Comparison of ENCODE assay signal across 9 mouse cellular contexts in the genomic region with DNA sequence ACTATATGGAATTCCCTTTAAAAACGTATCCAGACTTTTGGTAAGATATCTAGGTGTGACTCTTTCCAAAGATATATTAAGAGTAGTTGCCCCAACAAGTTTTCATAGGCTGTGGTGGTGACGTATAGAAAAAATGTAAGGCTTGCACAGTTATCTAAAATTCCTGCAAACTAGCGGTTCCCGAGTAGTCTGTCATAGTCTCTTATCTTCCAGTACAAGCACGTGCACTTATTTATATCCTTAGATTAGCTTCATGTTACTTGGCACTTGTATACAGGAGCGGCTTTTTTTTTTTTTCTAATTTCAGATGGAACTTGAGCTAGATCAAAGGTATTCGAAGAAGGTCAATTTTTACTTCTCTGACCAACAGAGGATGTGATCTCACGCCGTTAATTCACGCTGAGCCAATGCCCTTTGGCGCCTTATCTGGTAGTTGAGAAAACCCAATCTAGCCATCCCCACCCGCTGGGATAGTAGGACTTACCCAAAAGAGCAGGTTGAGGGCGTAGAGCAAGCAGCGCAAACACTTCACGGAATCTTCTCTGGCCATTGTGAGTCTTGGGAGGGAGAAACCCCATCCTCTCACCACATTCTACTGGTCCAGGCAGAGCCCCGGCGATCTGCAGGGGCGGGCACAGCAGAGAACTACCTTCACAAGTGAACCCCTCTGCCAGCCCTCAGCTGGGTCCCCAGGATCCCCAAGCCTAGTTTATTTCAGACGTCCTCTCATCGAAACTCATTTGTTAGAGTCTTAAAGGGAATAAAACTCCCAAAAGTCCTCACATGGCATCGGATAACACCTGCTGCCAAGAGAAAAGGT. TPM values are rescaled to one million over a fixed set of nuclear protein-coding genes. Genes with fewer than 3 reads are reported as not detected.
DNase-seq lines count a peak whose midpoint lies in the region; ATAC-seq and TF ChIP-seq lines count a peak whose summit lies in the region.
"Had no signal": no experiment of that assay in that cellular context is flagged by ENCODE, and none has a peak within 500 bp of the region (broad histone marks: within the 10 kb centered on the region; RNA-seq: fewer than 3 reads in every experiment).

No protein-coding gene starts in this region.

- peaks cover 5% of the 10 kb centered on the region; the same call in 1 of the 2 replicates for H3K4me1 ChIP-seq in forebrain, embryonic 11.5 days (replicated peaks; ENCODE audit: control insufficient read depth, insufficient read depth, low read length)
- peaks cover 4% of the 10 kb centered on the region for H3K4me1 ChIP-seq in hindbrain, embryonic 16.5 days (ENCODE audit: control insufficient read depth, insufficient read depth, low read depth, low read length)
- peaks cover 13% of the 10 kb centered on the region for H3K4me1 ChIP-seq in liver, embryonic 12.5 days
- peaks cover 4% of the 10 kb centered on the region for H3K4me1 ChIP-seq in small intestine, adult 2 months (ENCODE audit: control insufficient read depth, insufficient read depth, insufficient read length, low read length)

- TF ChIP-seq CTCF in layer of hippocampus, adult 2 months (conservative IDR thresholded peaks at IDR 0.05) = no peak
- no peak for TF ChIP-seq CTCF in small intestine, adult 2 months (IDR thresholded peaks at IDR 0.05; ENCODE audit: extremely low read depth, insufficient read length, insufficient replicate concordance, low read depth, low read length)

- peak overlapping the region; percentile 88 for H3K4me3 ChIP-seq in layer of hippocampus, adult 2 months
- peak overlapping the region; percentile 80 for H3K4me3 ChIP-seq in forebrain, embryonic 11.5 days (ENCODE audit: low read depth, low read length)
- H3K4me3 ChIP-seq in hindbrain, embryonic 16.5 days (ENCODE audit: low read length) = peak overlapping the region; percentile 90
- H3K4me3 ChIP-seq in liver, embryonic 12.5 days = peak overlapping the region; percentile 70
- peak overlapping the region; percentile 88 for H3K4me3 ChIP-seq in small intestine, adult 2 months (ENCODE audit: low read depth, low read length)

- TF ChIP-seq POLR2A in small intestine, adult 2 months (IDR thresholded peaks at IDR 0.05; ENCODE audit: low read depth, low read length) = no peak

- no peaks in the 10 kb centered on the region for H3K27me3 ChIP-seq in forebrain, embryonic 11.5 days (ENCODE audit: control insufficient read depth, insufficient read depth, low read length)
- no peaks in the 10 kb centered on the region for H3K27me3 ChIP-seq in hindbrain, embryonic 16.5 days (replicated peaks; ENCODE audit: control insufficient read depth, insufficient read depth, low read length)
- H3K27me3 ChIP-seq in liver, embryonic 12.5 days (replicated peaks) = peaks cover 10% of the 10 kb centered on the region
- no peaks in the 10 kb centered on the region for H3K27me3 ChIP-seq in small intestine, adult 2 months (ENCODE audit: control insufficient read depth, insufficient read depth, low read length)

- DNase-seq in layer of hippocampus, adult 2 months (ENCODE audit: low spot score in 2 of 2) = no peak
- no peak for DNase-seq in layer of hippocampus, adult 8-10 months (ENCODE audit: low spot score in 2 of 2)
- peak; percentile 59 for DNase-seq in forebrain, embryonic 11.5 days (ENCODE audit: low spot score)
- DNase-seq in cerebellum, postnatal 4 days (ENCODE audit: low spot score in 2 of 2) = no peak
- DNase-seq in frontal cortex, postnatal 10 days (ENCODE audit: low spot score in 2 of 2) = no peak

- peak overlapping the region; percentile 81 for H3K27ac ChIP-seq in layer of hippocampus, adult 2 months
- no peak overlapping the region for H3K27ac ChIP-seq in forebrain, embryonic 11.5 days (ENCODE audit: low read depth, low read length)
- H3K27ac ChIP-seq in hindbrain, embryonic 16.5 days (ENCODE audit: low read depth, low read length) = peak overlapping the region; percentile 85
- H3K27ac ChIP-seq in liver, embryonic 12.5 days = 0 out of 2 replicates have a peak overlapping the region, but pooled peaks have one; percentile 26
- no peak overlapping the region for H3K27ac ChIP-seq in small intestine, adult 2 months (ENCODE audit: insufficient read depth, low read depth, low read length)

- peak overlapping the region; percentile 87 for H3K9ac ChIP-seq in forebrain, embryonic 11.5 days (ENCODE audit: low read length)
- H3K9ac ChIP-seq in hindbrain, embryonic 16.5 days (ENCODE audit: low read depth, low read length) = peak overlapping the region; percentile 91
- peak overlapping the region; percentile 73 for H3K9ac ChIP-seq in liver, embryonic 12.5 days

- H3K4me2 ChIP-seq in forebrain, embryonic 11.5 days (ENCODE audit: low read depth, low read length, severe bottlenecking) = peak overlapping the region; percentile 78
- peak overlapping the region; percentile 92 for H3K4me2 ChIP-seq in hindbrain, embryonic 16.5 days (ENCODE audit: low read length)
- H3K4me2 ChIP-seq in liver, embryonic 12.5 days = peak overlapping the region; percentile 97

- no peaks in the 10 kb centered on the region for H3K36me3 ChIP-seq in forebrain, embryonic 11.5 days (ENCODE audit: control insufficient read depth, insufficient read depth, low read length)
- peaks cover 2% of the 10 kb centered on the region; the same call in 1 of the 2 replicates for H3K36me3 ChIP-seq in hindbrain, embryonic 16.5 days (ENCODE audit: control insufficient read depth, insufficient read depth, low read length)
- H3K36me3 ChIP-seq in liver, embryonic 12.5 days = peaks cover 4% of the 10 kb centered on the region; the same call in 1 of the 2 replicates
- no peaks in the 10 kb centered on the region; the same call in 1 of the 2 replicates for H3K36me3 ChIP-seq in small intestine, adult 2 months (ENCODE audit: control insufficient read depth, insufficient read depth, low read length)

- H3K9me3 ChIP-seq in forebrain, embryonic 11.5 days (ENCODE audit: control insufficient read depth, low read length) = no peaks in the 10 kb centered on the region
- H3K9me3 ChIP-seq in hindbrain, embryonic 16.5 days (ENCODE audit: control insufficient read depth, low read length) = no peaks in the 10 kb centered on the region
- no peaks in the 10 kb centered on the region for H3K9me3 ChIP-seq in liver, embryonic 12.5 days (replicated peaks)

- WGBS in forebrain, embryonic 11.5 days = 26% methylated on average over 21 of the region's 21 CpGs
- 24% methylated on average over 21 of the region's 21 CpGs for WGBS in hindbrain, embryonic 16.5 days
- 10% methylated on average over 21 of the region's 21 CpGs for WGBS in liver, embryonic 12.5 days (ENCODE audit: insufficient replicate concordance)
- WGBS in small intestine, adult 2 months = 9% methylated on average over 21 of the region's 21 CpGs

- 0 out of 2 replicates have a peak, but pooled peaks have one; percentile 18 for ATAC-seq in forebrain, embryonic 11.5 days (replicated peaks; ENCODE audit: low FRiP score)
- peak; percentile 34 for ATAC-seq in hindbrain, embryonic 16.5 days
- peak; percentile 65 for ATAC-seq in liver, embryonic 12.5 days

RNA-seq across cellular contexts. Expression of gene Tspan12, which starts 1.6 kb away (rescaled TPM):
- total RNA-seq in layer of hippocampus, adult 2 months (2021) = 10 to 100 TPM; 27.8 to 29.2 TPM
- 10 to 100 TPM; 26.8 to 35.8 (median 28.3) TPM for total RNA-seq in layer of hippocampus, adult 8-10 months (2022)
- polyA plus RNA-seq in forebrain, embryonic 11.5 days (2014; fragmentation: Nextera tagmentation; extraction: Ambion mirVana) = 62.5 and 63.5 TPM in 2 replicates
- polyA plus RNA-seq in hindbrain, embryonic 16.5 days (2015; fragmentation: Nextera tagmentation; extraction: Ambion mirVana) = 72.0 and 76.6 TPM in 2 replicates
- polyA plus RNA-seq in liver, embryonic 12.5 days (2016; fragmentation: Nextera tagmentation; extraction: Ambion mirVana) = 27.3 and 30.0 TPM in 2 replicates
- 1.3 and 1.9 TPM in 2 replicates for polyA plus RNA-seq in small intestine, adult 2 months (2012; rRNA removed)
- total RNA-seq: MEL had no signal

Comparison
In these comparisons a context has a peak if more than half of its experiments do, and no peak if none do; other contexts are left out.
1. H3K27ac ChIP-seq: peak in layer of hippocampus, adult 2 months (single experiment), hindbrain, embryonic 16.5 days (single experiment) and liver, embryonic 12.5 days (single experiment); none in forebrain, embryonic 11.5 days (single experiment) and small intestine, adult 2 months (single experiment).
2. Peak in every context shown above with its lines, with median percentiles within 50 percentile points of each other: H3K4me3 ChIP-seq, ATAC-seq, H3K4me2 ChIP-seq and H3K9ac ChIP-seq.